ENCODE assay signal across 8 mouse cellular contexts in genomic region chr11:107132426-107132825, GRCm38 (mm10). TPM values are rescaled to one million over a fixed set of nuclear protein-coding genes. Genes with fewer than 3 reads are reported as not detected.
DNase-seq lines count a peak whose midpoint lies in the region; ATAC-seq and TF ChIP-seq lines count a peak whose summit lies in the region.

No protein-coding gene starts in this region.

- peak overlapping the region; percentile 84 for H3K4me3 ChIP-seq in heart, postnatal 0 days (ENCODE audit: low read depth, low read length)
- peak overlapping the region; percentile 94 for H3K4me3 ChIP-seq in limb, embryonic 12.5 days (replicated peaks)
- peak overlapping the region; percentile 94 for H3K4me3 ChIP-seq in neural tube, embryonic 12.5 days

- 0 out of 2 replicates have a peak, but pooled peaks have one; percentile 9 for ATAC-seq in heart, postnatal 0 days (ENCODE audit: insufficient read depth, low read depth)
- ATAC-seq in limb, embryonic 12.5 days (ENCODE audit: insufficient number of reproducible peaks, insufficient read depth, low FRiP score, low TSS enrichment, low read depth) = peak; percentile 54
- peak; percentile 54 for ATAC-seq in neural tube, embryonic 12.5 days (ENCODE audit: low FRiP score, low read depth)

- TF ChIP-seq CTCF in heart, postnatal 0 days (IDR thresholded peaks at IDR 0.05; ENCODE audit: low read depth) = no peak

- H3K4me2 ChIP-seq in heart, postnatal 0 days (ENCODE audit: low read depth, low read length) = peak overlapping the region; percentile 93
- peak overlapping the region; percentile 83 for H3K4me2 ChIP-seq in limb, embryonic 12.5 days
- peak overlapping the region; percentile 76 for H3K4me2 ChIP-seq in neural tube, embryonic 12.5 days (replicated peaks)

- under 1% methylated on average over 16 of the region's 16 CpGs for WGBS in heart, postnatal 0 days
- 0% methylated on average over 16 of the region's 16 CpGs for WGBS in limb, embryonic 12.5 days
- WGBS in neural tube, embryonic 12.5 days = under 1% methylated on average over 16 of the region's 16 CpGs

- H3K4me1 ChIP-seq in heart, postnatal 0 days (ENCODE audit: control insufficient read depth, insufficient read depth) = peaks cover 14% of the 10 kb centered on the region; the same call in 1 of the 2 replicates
- H3K4me1 ChIP-seq in limb, embryonic 12.5 days (replicated peaks) = peaks cover 19% of the 10 kb centered on the region
- H3K4me1 ChIP-seq in neural tube, embryonic 12.5 days = peaks cover 16% of the 10 kb centered on the region

- no peak for TF ChIP-seq EP300 in heart, postnatal 0 days (IDR thresholded peaks at IDR 0.05; ENCODE audit: low read depth)

- H3K9me3 ChIP-seq in heart, postnatal 0 days (replicated peaks; ENCODE audit: control insufficient read depth, low read length) = no peaks in the 10 kb centered on the region
- H3K9me3 ChIP-seq in limb, embryonic 12.5 days = no peaks in the 10 kb centered on the region
- H3K9me3 ChIP-seq in neural tube, embryonic 12.5 days = no peaks in the 10 kb centered on the region

- H3K27me3 ChIP-seq in heart, postnatal 0 days (ENCODE audit: control insufficient read depth, insufficient read depth, low read length) = no peaks in the 10 kb centered on the region
- no peaks in the 10 kb centered on the region for H3K27me3 ChIP-seq in limb, embryonic 12.5 days
- H3K27me3 ChIP-seq in neural tube, embryonic 12.5 days (replicated peaks) = no peaks in the 10 kb centered on the region

- no peaks in the 10 kb centered on the region for H3K36me3 ChIP-seq in heart, postnatal 0 days (replicated peaks; ENCODE audit: control insufficient read depth, insufficient read depth, low read length)
- no peaks in the 10 kb centered on the region; the same call in 1 of the 2 replicates for H3K36me3 ChIP-seq in limb, embryonic 12.5 days
- no peaks in the 10 kb centered on the region for H3K36me3 ChIP-seq in neural tube, embryonic 12.5 days

- peak overlapping the region; percentile 96 for H3K9ac ChIP-seq in heart, postnatal 0 days (replicated peaks; ENCODE audit: low read depth, low read length)
- peak overlapping the region; percentile 97 for H3K9ac ChIP-seq in limb, embryonic 12.5 days (replicated peaks)
- peak overlapping the region; percentile 96 for H3K9ac ChIP-seq in neural tube, embryonic 12.5 days

- DNase-seq in adrenal gland, postnatal 10 days = peak; percentile 27
- no peak for DNase-seq in adrenal gland, postnatal 14 days
- peak; percentile 26 for DNase-seq in MN1 (ENCODE audit: low spot score)
- no peak for DNase-seq in heart, postnatal 0 days (ENCODE audit: low spot score)
- no peak for DNase-seq in thymus, postnatal 25 days
- DNase-seq in urinary bladder, postnatal 14 days (ENCODE audit: low spot score) = no peak

- peak overlapping the region; percentile 96; the same call in 1 of the 2 replicates for H3K27ac ChIP-seq in heart, postnatal 0 days (ENCODE audit: low read depth)
- peak overlapping the region; percentile 97 for H3K27ac ChIP-seq in limb, embryonic 12.5 days
- H3K27ac ChIP-seq in neural tube, embryonic 12.5 days = no peak overlapping the region

RNA-seq across cellular contexts. Expression of gene Bptf, which starts 0.5 kb away (rescaled TPM):
- total RNA-seq in adrenal gland, postnatal 10 days (2021) = 10 to 100 TPM; 33.6 to 42.5 TPM
- 42.6 and 47.5 TPM in 2 replicates for total RNA-seq in adrenal gland, postnatal 14 days (2021)
- 13.7 and 25.8 TPM in 2 replicates for total RNA-seq in heart, postnatal 0 days (2014; rRNA removed; ENCODE audit: low replicate concordance)
- polyA plus RNA-seq in heart, postnatal 0 days (2015; fragmentation: Nextera tagmentation; extraction: Ambion mirVana) = 11.7 and 11.8 TPM in 2 replicates
- polyA plus RNA-seq in limb, embryonic 12.5 days (2016; fragmentation: Nextera tagmentation; extraction: Ambion mirVana) = 43.8 and 45.5 TPM in 2 replicates
- polyA plus RNA-seq in neural tube, embryonic 12.5 days (2016; fragmentation: Nextera tagmentation; extraction: Ambion mirVana) = 35.6 and 42.0 TPM in 2 replicates

RNA-seq across cellular contexts. Expression of gene Nol11, which starts 56.8 kb away (rescaled TPM):
- 10 to 100 TPM; 21.1 to 21.8 TPM for total RNA-seq in adrenal gland, postnatal 10 days (2021)
- 23.7 and 26.4 TPM in 2 replicates for total RNA-seq in adrenal gland, postnatal 14 days (2021)
- 53.5 and 85.3 TPM in 2 replicates for total RNA-seq in heart, postnatal 0 days (2014; rRNA removed; ENCODE audit: low replicate concordance)
- 25.9 and 27.4 TPM in 2 replicates for polyA plus RNA-seq in heart, postnatal 0 days (2015; fragmentation: Nextera tagmentation; extraction: Ambion mirVana)
- 72.7 and 73.9 TPM in 2 replicates for polyA plus RNA-seq in limb, embryonic 12.5 days (2016; fragmentation: Nextera tagmentation; extraction: Ambion mirVana)
- polyA plus RNA-seq in neural tube, embryonic 12.5 days (2016; fragmentation: Nextera tagmentation; extraction: Ambion mirVana) = 57.2 and 60.6 TPM in 2 replicates

Comparison
In these comparisons a context has a peak if more than half of its experiments do, and no peak if none do; other contexts are left out.
1. DNase-seq: peak in adrenal gland, postnatal 10 days (single experiment) and MN1 (single experiment); none in adrenal gland, postnatal 14 days (single experiment), heart, postnatal 0 days (single experiment), thymus, postnatal 25 days (single experiment) and urinary bladder, postnatal 14 days (single experiment).
2. Peak in every context shown above with its lines, with median percentiles within 50 percentile points of each other: ATAC-seq, H3K4me2 ChIP-seq, H3K4me3 ChIP-seq and H3K9ac ChIP-seq.